Mouse (Mus musculus): Measurements from ENCODE around the gene Slc4a1. TPM values are rescaled to one million over a fixed set of nuclear protein-coding genes. Genes with fewer than 3 reads are reported as not detected.
A peak's percentile ranks its signal among the peaks of the same experiment; 100 is the strongest.

Slc4a1 gene
- polyA plus RNA-seq, 1 experiment from 2014 or later, result 1,144 TPM

DNA sequence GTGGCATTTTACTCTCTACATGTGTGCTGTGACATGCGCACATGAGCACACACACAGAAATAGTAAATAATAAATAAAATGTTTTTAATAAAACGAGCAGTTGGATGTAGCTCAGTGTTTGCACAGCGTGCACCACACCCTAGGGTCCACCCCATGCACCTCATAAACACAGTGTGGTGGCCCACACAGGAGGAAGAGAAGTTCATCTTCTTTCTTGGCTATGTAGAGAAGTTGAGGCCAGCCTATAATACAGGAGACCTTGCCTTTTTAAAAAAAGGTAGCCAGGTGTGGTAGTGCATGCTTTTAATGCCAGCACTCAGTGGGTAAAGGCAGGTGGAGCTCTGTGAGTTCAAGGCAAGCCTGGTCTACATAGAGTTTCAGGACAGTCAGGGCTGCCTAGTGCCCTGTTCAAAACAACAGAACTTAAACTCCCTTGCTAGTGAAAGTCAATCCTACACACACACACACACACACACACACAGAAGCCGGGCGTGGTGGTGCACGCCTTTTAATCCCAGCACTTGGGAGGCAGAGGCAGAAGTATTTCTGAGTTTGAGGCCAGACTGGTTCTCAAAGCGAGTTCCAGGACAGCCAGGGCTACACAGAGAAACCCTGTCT lies 8.2 kb upstream of the Slc4a1 start:
- no peaks in the 10 kb centered on the region; the same call in 1 of the 2 replicates for H3K9me3 ChIP-seq (replicated peaks; ENCODE audit: control insufficient read depth, low read length)
- H3K4me1 ChIP-seq (ENCODE audit: control insufficient read depth, low read depth, low read length), result peaks cover 68% of the 10 kb centered on the region
- peak overlapping the region; percentile 49 for H3K4me3 ChIP-seq (ENCODE audit: low read depth, low read length)
- H3K27ac ChIP-seq (ENCODE audit: low read length), result peak overlapping the region; percentile 97
- no peaks in the 10 kb centered on the region for H3K27me3 ChIP-seq (ENCODE audit: control insufficient read depth, insufficient read depth, low read depth, low read length)
- H3K36me3 ChIP-seq (ENCODE audit: control insufficient read depth, insufficient read depth), result no peaks in the 10 kb centered on the region
- ATAC-seq (ENCODE audit: low read depth), result peak; percentile 2; the same call in 1 of the 2 replicates
- H3K9ac ChIP-seq (ENCODE audit: low read depth, low read length), result peak overlapping the region; percentile 76
- WGBS (ENCODE audit: insufficient replicate concordance), result 52% methylated on average over 7 of the region's 7 CpGs
- peak overlapping the region; percentile 62 for H3K4me2 ChIP-seq (ENCODE audit: low read depth, low read length)

GRCm38 (mm10) chr11:102373646-102374045 lies 7.6 kb upstream of the Slc4a1 start:
- peak overlapping the region; percentile 97 for H3K27ac ChIP-seq (ENCODE audit: low read length)
- no peaks in the 10 kb centered on the region for H3K27me3 ChIP-seq (ENCODE audit: control insufficient read depth, insufficient read depth, low read depth, low read length)
- WGBS (ENCODE audit: insufficient replicate concordance), result 40% methylated on average over 2 of the region's 2 CpGs
- peak overlapping the region; percentile 62 for H3K4me2 ChIP-seq (ENCODE audit: low read depth, low read length)
- peak overlapping the region; percentile 76 for H3K9ac ChIP-seq (ENCODE audit: low read depth, low read length)
- ATAC-seq (ENCODE audit: low read depth), result no peak
- H3K4me3 ChIP-seq (ENCODE audit: low read depth, low read length), result peak overlapping the region; percentile 49
- H3K36me3 ChIP-seq (ENCODE audit: control insufficient read depth, insufficient read depth), result no peaks in the 10 kb centered on the region
- H3K4me1 ChIP-seq (ENCODE audit: control insufficient read depth, low read depth, low read length), result peaks cover 74% of the 10 kb centered on the region
- H3K9me3 ChIP-seq (replicated peaks; ENCODE audit: control insufficient read depth, low read length), result no peaks in the 10 kb centered on the region

GRCm38 (mm10) chr11:102372936-102373335 lies 6.9 kb upstream of the Slc4a1 start:
- Histone ChIP-seq H3K36me3 (ENCODE audit: control insufficient read depth, insufficient read depth) (no peaks in the 10 kb centered on the region), H3K27me3 (ENCODE audit: control insufficient read depth, insufficient read depth, low read depth, low read length) (no peaks in the 10 kb centered on the region), H3K9ac (ENCODE audit: low read depth, low read length) (peak overlapping the region; percentile 76), H3K4me2 (ENCODE audit: low read depth, low read length) (peak overlapping the region; percentile 62), H3K4me3 (ENCODE audit: low read depth, low read length) (peak overlapping the region; percentile 49), H3K9me3 (replicated peaks; ENCODE audit: control insufficient read depth, low read length) (no peaks in the 10 kb centered on the region), H3K27ac (ENCODE audit: low read length) (peak overlapping the region; percentile 97), H3K4me1 (ENCODE audit: control insufficient read depth, low read depth, low read length) (peaks cover 80% of the 10 kb centered on the region)
- 26% methylated on average over 14 of the region's 14 CpGs for WGBS (ENCODE audit: insufficient replicate concordance)
- ATAC-seq (ENCODE audit: low read depth), result peak; percentile 20

GRCm38 (mm10) chr11:102371926-102372685 lies 6.1 kb upstream of the Slc4a1 start:
- Histone ChIP-seq H3K4me3 (ENCODE audit: low read depth, low read length) (peak overlapping the region; percentile 49), H3K4me1 (ENCODE audit: control insufficient read depth, low read depth, low read length) (peaks cover 80% of the 10 kb centered on the region), H3K4me2 (ENCODE audit: low read depth, low read length) (peak overlapping the region; percentile 62), H3K9ac (ENCODE audit: low read depth, low read length) (peak overlapping the region; percentile 76), H3K9me3 (replicated peaks; ENCODE audit: control insufficient read depth, low read length) (no peaks in the 10 kb centered on the region), H3K27me3 (ENCODE audit: control insufficient read depth, insufficient read depth, low read depth, low read length) (no peaks in the 10 kb centered on the region), H3K27ac (ENCODE audit: low read length) (peak overlapping the region; percentile 97), H3K36me3 (ENCODE audit: control insufficient read depth, insufficient read depth) (no peaks in the 10 kb centered on the region)
- ATAC-seq (ENCODE audit: low read depth), result no peak
- WGBS (ENCODE audit: insufficient replicate concordance), result 72% methylated on average over 12 of the region's 12 CpGs

DNA sequence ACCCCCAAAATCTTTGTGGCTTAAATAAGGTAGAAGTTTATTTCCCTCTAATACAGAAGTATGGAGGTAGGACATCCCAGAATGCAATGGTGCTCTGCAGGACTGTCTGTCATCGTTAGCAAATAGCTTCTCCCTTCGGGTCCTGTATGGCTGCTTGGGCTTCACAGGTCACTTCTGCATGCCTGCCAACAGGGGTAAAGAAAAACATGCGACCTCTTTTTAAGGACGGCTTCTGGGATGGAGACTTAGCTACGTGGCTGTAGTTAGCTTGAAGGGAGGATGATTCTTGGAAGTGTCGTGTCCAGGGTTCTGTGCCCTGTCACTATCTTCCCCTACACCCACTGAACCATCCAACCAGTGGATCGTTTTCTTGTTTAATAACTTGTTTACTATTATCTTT lies 4.3 kb upstream of the Slc4a1 start:
- no peak for ATAC-seq (ENCODE audit: low read depth)
- Histone ChIP-seq H3K4me1 (ENCODE audit: control insufficient read depth, low read depth, low read length) (peaks cover 85% of the 10 kb centered on the region), H3K27ac (ENCODE audit: low read length) (peak overlapping the region; percentile 85), H3K4me3 (ENCODE audit: low read depth, low read length) (no peak overlapping the region), H3K36me3 (ENCODE audit: control insufficient read depth, insufficient read depth) (no peaks in the 10 kb centered on the region), H3K4me2 (ENCODE audit: low read depth, low read length) (no peak overlapping the region), H3K9me3 (replicated peaks; ENCODE audit: control insufficient read depth, low read length) (no peaks in the 10 kb centered on the region), H3K27me3 (ENCODE audit: control insufficient read depth, insufficient read depth, low read depth, low read length) (no peaks in the 10 kb centered on the region), H3K9ac (ENCODE audit: low read depth, low read length) (peak overlapping the region; percentile 16; the same call in 1 of the 2 replicates)
- 55% methylated on average over 7 of the region's 7 CpGs for WGBS (ENCODE audit: insufficient replicate concordance)

DNA sequence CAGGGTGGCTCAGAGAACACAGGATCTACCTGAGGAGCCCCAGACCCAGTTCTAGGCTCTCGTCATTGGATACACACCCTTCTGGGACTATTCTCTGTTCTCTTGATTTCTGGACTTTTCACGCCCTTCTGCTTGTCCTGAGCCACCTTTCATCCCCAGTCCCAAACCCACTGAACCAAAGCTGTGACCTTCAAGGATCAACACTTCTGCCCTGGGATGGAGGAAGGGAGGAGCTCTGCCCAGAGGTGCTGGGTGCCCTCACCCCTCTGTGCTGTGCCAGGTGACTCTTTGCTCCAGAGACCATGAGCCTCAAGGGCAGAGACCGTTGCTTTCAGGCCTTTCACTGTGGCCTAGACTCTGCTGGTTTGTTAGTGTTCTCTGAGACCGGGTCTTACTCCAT lies 3.3 kb upstream of the Slc4a1 start:
- Histone ChIP-seq H3K27me3 (ENCODE audit: control insufficient read depth, insufficient read depth, low read depth, low read length) (no peaks in the 10 kb centered on the region), H3K36me3 (ENCODE audit: control insufficient read depth, insufficient read depth) (no peaks in the 10 kb centered on the region), H3K9ac (ENCODE audit: low read depth, low read length) (peak overlapping the region; percentile 66), H3K4me2 (ENCODE audit: low read depth, low read length) (no peak overlapping the region), H3K9me3 (replicated peaks; ENCODE audit: control insufficient read depth, low read length) (no peaks in the 10 kb centered on the region), H3K4me3 (ENCODE audit: low read depth, low read length) (no peak overlapping the region), H3K4me1 (ENCODE audit: control insufficient read depth, low read depth, low read length) (peaks cover 79% of the 10 kb centered on the region), H3K27ac (ENCODE audit: low read length) (peak overlapping the region; percentile 85)
- 75% methylated on average over 4 of the region's 4 CpGs for WGBS (ENCODE audit: insufficient replicate concordance)
- no peak for ATAC-seq (ENCODE audit: low read depth)

GRCm38 (mm10) chr11:102368347-102368746 lies 2.3 kb upstream of the Slc4a1 start:
- Histone ChIP-seq H3K4me3 (ENCODE audit: low read depth, low read length) (no peak overlapping the region), H3K27ac (ENCODE audit: low read length) (peak overlapping the region; percentile 85), H3K9me3 (replicated peaks; ENCODE audit: control insufficient read depth, low read length) (no peaks in the 10 kb centered on the region), H3K36me3 (ENCODE audit: control insufficient read depth, insufficient read depth) (no peaks in the 10 kb centered on the region), H3K9ac (ENCODE audit: low read depth, low read length) (peak overlapping the region; percentile 66), H3K4me2 (ENCODE audit: low read depth, low read length) (peak overlapping the region; percentile 50), H3K27me3 (ENCODE audit: control insufficient read depth, insufficient read depth, low read depth, low read length) (no peaks in the 10 kb centered on the region), H3K4me1 (ENCODE audit: control insufficient read depth, low read depth, low read length) (peaks cover 70% of the 10 kb centered on the region)
- WGBS (ENCODE audit: insufficient replicate concordance), result 26% methylated on average over 5 of the region's 5 CpGs
- ATAC-seq (ENCODE audit: low read depth), result no peak

GRCm38 (mm10) chr11:102367504-102368280 lies 1.7 kb upstream of the Slc4a1 start:
- ATAC-seq (ENCODE audit: low read depth), result no peak
- H3K4me2 ChIP-seq (ENCODE audit: low read depth, low read length), result peak overlapping the region; percentile 50; the same call in 1 of the 2 replicates
- H3K36me3 ChIP-seq (ENCODE audit: control insufficient read depth, insufficient read depth), result peaks cover 5% of the 10 kb centered on the region; the same call in 1 of the 2 replicates
- peak overlapping the region; percentile 85 for H3K27ac ChIP-seq (ENCODE audit: low read length)
- WGBS (ENCODE audit: insufficient replicate concordance), result 64% methylated on average over 9 of the region's 9 CpGs
- peak overlapping the region; percentile 66 for H3K9ac ChIP-seq (ENCODE audit: low read depth, low read length)
- peaks cover 64% of the 10 kb centered on the region for H3K4me1 ChIP-seq (ENCODE audit: control insufficient read depth, low read depth, low read length)
- no peaks in the 10 kb centered on the region for H3K27me3 ChIP-seq (ENCODE audit: control insufficient read depth, insufficient read depth, low read depth, low read length)
- no peak overlapping the region for H3K4me3 ChIP-seq (ENCODE audit: low read depth, low read length)
- no peaks in the 10 kb centered on the region for H3K9me3 ChIP-seq (replicated peaks; ENCODE audit: control insufficient read depth, low read length)
